Mouse (Mus musculus) liver, embryonic 11.5 days (tissue): ENCODE results near the gene Trpc4. TPM values are rescaled to one million over a fixed set of nuclear protein-coding genes. Genes with fewer than 3 reads are reported as not detected.

Source experiments
- ATAC-seq: fragments of 200-750 bp; cut with Nextera tagmentation; replicated peaks from 2 replicates; pipeline ENCODE4 v1.8.0; 2017; ENCODE audit warnings: moderate number of reproducible peaks, mild to moderate bottlenecking, moderate TSS enrichment, moderate library complexity; ENCODE audit not compliant: low FRiP score
- DNase-seq: peaks from one replicate; pipeline ENCODE4 v3.0.0-alpha.2; 2017; ENCODE audit warnings: low spot score
- H3K27ac ChIP-seq: fragments of 300-500 bp; sonication (generic); 2 replicates; pipeline ENCODE4 v1.5.1; 2014; ENCODE audit warnings: mild to moderate bottlenecking, low read depth, low read length, control low read depth
- H3K27me3 ChIP-seq: fragments of 300-500 bp; sonication (generic); replicated peaks from 2 replicates; pipeline ENCODE4 v1.6.1; 2014; ENCODE audit warnings: low read length, mixed read lengths; ENCODE audit not compliant: control insufficient read depth, insufficient read depth
- H3K36me3 ChIP-seq: fragments of 300-500 bp; sonication (generic); 2 replicates; pipeline ENCODE4 v1.6.1; 2014; ENCODE audit warnings: mild to moderate bottlenecking, low read length, moderate library complexity, mixed read lengths; ENCODE audit not compliant: control insufficient read depth, insufficient read depth
- H3K4me1 ChIP-seq: fragments of 300-500 bp; sonication (generic); replicated peaks from 2 replicates; pipeline ENCODE4 v1.6.1; 2014; ENCODE audit warnings: low read length, mixed read lengths; ENCODE audit not compliant: control insufficient read depth, insufficient read depth
- H3K4me2 ChIP-seq: fragments of 300-500 bp; sonication (generic); 2 replicates; pipeline ENCODE4 v1.6.1; 2014; ENCODE audit warnings: mild to moderate bottlenecking, control low read depth, moderate library complexity
- H3K4me3 ChIP-seq: fragments of 300-500 bp; sonication (generic); 2 replicates; pipeline ENCODE4 v1.5.1; 2014; ENCODE audit warnings: low read depth, low read length, control low read depth
- H3K9ac ChIP-seq: fragments of 300-500 bp; sonication (generic); 2 replicates; pipeline ENCODE4 v1.6.1; 2014; ENCODE audit warnings: low read depth, low read length, control low read depth
- H3K9me3 ChIP-seq: fragments of 300-500 bp; sonication (generic); 2 replicates; pipeline ENCODE4 v1.6.1; 2016; ENCODE audit warnings: low read length, inconsistent platforms, mixed read lengths; ENCODE audit not compliant: control insufficient read depth
- WGBS: fragments of 180-500 bp; shearing (Covaris S2); extraction: QIAGEN DNeasy Blood & Tissue Kit; methylation state at CpG from one replicate; pipeline ENCODE4 v1.1.7; 2014; 5-methylcytosine and 5-hydroxymethylcytosine counted together
- polyA plus RNA-seq: library from polyadenylated mRNA; unstranded; fragments of >200 nt; fragmentation: Nextera tagmentation; extraction: Ambion mirVana; gene quantifications from 2 replicates; pipeline ENCODE4 v1.2.1, GENCODE M21; 2014

Trpc4 gene
- 0.21 and 0.22 TPM in 2 replicates for polyA plus RNA-seq

DNA sequence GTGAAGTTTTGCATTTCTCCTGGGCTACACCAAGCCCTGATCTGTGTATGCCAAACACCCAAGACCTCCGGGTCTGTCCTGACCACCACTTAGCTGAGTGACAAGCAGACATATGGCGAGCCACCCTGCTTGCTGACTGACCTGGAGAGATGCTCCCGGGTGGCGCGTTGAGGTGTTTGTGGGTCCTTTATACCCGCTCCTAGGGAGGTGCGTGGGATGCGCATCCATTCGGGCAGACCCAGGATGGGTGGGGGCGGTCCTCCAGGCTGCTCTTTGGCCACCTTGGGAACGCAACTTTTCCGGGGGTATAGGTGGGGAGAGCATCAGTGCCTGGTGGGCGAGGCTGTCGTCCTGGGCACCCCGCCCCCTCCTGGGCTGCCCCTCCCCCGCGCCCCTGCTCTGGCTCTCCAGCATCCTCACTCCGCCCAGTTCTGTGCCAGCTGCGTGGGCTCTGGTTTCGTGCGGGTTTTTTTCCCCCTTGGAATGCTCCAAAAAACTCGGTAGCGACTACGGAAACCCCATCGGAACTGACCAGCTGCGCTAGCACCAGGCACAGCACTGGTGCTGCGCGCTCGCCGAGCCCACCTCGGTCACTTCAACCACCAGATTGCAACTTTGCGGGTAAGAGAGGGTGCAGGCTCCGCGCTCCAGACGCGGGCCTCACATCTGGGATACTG, at the start of gene Trpc4:
Gene Trpc4, plus strand, starts transcription at position 397 of the 677 bp plus-strand sequence.
- 3% methylated on average over 36 of the region's 36 CpGs for WGBS

DNA sequence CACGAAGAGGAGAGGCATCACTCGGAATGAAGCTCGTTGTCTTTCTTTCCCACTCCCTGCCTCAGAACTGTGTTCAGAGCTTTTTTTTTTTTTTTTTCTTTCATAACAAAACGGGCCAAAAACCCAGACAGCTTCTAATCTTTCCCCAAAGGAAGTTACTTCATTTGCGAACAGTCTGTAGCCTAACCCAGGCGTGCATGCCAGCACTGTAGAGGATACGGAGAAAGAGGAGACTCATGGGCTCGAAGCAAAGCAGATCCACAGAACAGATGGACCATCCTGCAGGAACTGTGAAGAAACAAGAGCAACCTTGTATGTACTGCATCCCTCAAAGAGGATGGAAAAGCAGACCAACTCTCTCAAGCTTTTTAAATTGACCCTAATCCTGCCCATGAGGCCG, 44.3 kb upstream of the Trpc4 start:
- Histone ChIP-seq H3K36me3 (no peaks in the 10 kb centered on the region), H3K4me2 (no peak overlapping the region), H3K4me1 (no peaks in the 10 kb centered on the region), H3K4me3 (no peak overlapping the region), H3K27me3 (no peaks in the 10 kb centered on the region), H3K27ac (no peak overlapping the region), H3K9ac (no peak overlapping the region), H3K9me3 (no peaks in the 10 kb centered on the region)
- no peak for ATAC-seq
- DNase-seq: no peak
- WGBS: 71% methylated on average over 9 of the region's 9 CpGs

More for the DNA sequence above, at the start of gene Trpc4:
- no peak for ATAC-seq
- Histone ChIP-seq H3K4me2 (peak within 1 kb of the TSS; percentile 68), H3K9me3 (no peaks in the 10 kb centered on the region), H3K27me3 (peaks cover 24% of the 10 kb centered on the region), H3K36me3 (no peaks in the 10 kb centered on the region), H3K4me1 (0 out of 2 replicates have a peak, but pooled peaks cover 2% of the 10 kb centered on the region), H3K9ac (no peak within 1 kb of the TSS), H3K27ac (no peak within 1 kb of the TSS), H3K4me3 (peak within 1 kb of the TSS; percentile 33)
- DNase-seq: peak; percentile 34

DNA sequence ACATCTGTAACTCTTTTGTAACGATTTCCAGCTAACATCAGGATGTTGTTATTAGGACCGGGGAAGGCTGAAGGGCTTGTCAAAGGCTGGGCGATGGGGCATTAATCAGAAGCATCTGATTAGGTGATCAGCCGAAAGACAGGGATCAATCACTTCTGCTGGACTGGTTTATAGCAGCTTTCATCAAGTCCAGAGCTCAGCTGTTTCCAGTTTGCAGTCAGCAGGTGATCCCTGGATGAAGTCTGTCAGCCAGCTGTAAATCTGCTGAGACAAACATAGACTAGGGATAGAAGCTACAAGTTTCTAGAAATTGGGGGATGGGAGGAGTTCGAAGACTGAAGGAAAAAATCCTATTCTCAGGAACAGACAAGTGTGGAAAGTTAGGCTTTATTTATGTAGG, 20.5 kb upstream of the Trpc4 start:
- Histone ChIP-seq H3K9me3 (no peaks in the 10 kb centered on the region), H3K4me2 (no peak overlapping the region), H3K4me3 (no peak overlapping the region), H3K9ac (no peak overlapping the region), H3K27me3 (no peaks in the 10 kb centered on the region), H3K27ac (no peak overlapping the region), H3K36me3 (no peaks in the 10 kb centered on the region), H3K4me1 (no peaks in the 10 kb centered on the region)
- DNase-seq (no peak), ATAC-seq (no peak)
- WGBS: 64% methylated on average over 5 of the region's 5 CpGs

- WGBS: 75% methylated on average over 2 of the region's 2 CpGs
- H3K4me1 ChIP-seq: no peaks in the 10 kb centered on the region
- no peak overlapping the region for H3K4me3 ChIP-seq
- H3K27me3 ChIP-seq: no peaks in the 10 kb centered on the region
- no peak overlapping the region for H3K9ac ChIP-seq
- no peaks in the 10 kb centered on the region for H3K9me3 ChIP-seq
- H3K4me2 ChIP-seq: no peak overlapping the region
- ATAC-seq (no peak), DNase-seq (no peak)
- no peaks in the 10 kb centered on the region for H3K36me3 ChIP-seq
- no peak overlapping the region for H3K27ac ChIP-seq
These were observed 14.5 kb upstream of the Trpc4 start for GRCm38 (mm10) chr3:54141376-54141775.

DNA sequence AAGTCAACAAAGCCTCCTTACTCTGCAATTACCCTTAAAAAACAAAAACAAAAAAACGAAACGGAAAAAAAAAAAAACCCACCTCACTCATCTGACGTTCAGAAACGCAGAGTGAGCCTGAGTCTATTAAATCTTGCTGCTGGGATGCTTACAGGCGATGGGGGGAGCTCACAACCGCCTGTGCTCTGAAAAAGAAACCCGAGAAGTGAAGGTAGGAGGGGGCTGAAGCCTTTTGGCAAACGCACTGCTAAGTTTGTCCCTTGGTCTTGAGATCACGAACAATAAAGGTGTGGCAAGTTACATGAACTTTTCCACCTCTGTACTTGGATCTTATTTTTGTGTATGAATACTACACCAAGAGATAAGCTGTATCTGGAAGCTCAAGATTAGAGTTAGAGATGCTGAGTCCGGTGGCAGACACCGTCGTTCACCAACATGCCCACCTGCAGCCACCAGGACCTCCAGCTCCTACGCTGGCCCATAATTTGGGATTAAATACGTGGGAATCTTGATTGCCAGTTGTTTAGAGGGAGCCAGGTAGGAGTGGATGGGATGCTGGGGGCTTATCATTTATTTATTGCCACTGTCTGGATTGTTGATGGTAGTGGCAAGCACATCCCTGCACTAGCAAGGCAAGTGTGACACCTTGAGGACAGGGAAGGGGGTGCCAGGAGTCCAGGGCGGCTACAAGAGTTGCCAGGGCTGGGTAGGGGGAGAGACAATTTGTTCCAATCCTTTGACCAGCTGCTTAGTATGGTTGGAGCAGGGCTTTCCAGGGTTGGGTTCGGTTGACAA, 794 bp upstream of the Trpc4 start:
- H3K27me3 ChIP-seq: peaks cover 24% of the 10 kb centered on the region
- no peak for ATAC-seq
- no peak overlapping the region for H3K9ac ChIP-seq
- H3K4me2 ChIP-seq: peak overlapping the region; percentile 68; the same call in 1 of the 2 replicates
- H3K9me3 ChIP-seq: no peaks in the 10 kb centered on the region
- no peak overlapping the region for H3K27ac ChIP-seq
- H3K36me3 ChIP-seq: no peaks in the 10 kb centered on the region
- WGBS: 7% methylated on average over 16 of the region's 16 CpGs
- H3K4me3 ChIP-seq: no peak overlapping the region
- peak; percentile 32 for DNase-seq
- H3K4me1 ChIP-seq: 0 out of 2 replicates have a peak, but pooled peaks cover 2% of the 10 kb centered on the region

- no peak overlapping the region for H3K9ac ChIP-seq
- WGBS: 1% methylated on average over 28 of the region's 28 CpGs
These were observed 623 bp downstream of the Trpc4 start for GRCm38 (mm10) chr3:54156316-54157000.

GRCm38 (mm10) chr3:54170701-54171100, 14.9 kb downstream of the Trpc4 start:
- DNase-seq: no peak
- Histone ChIP-seq H3K9me3 (no peaks in the 10 kb centered on the region), H3K27me3 (no peaks in the 10 kb centered on the region), H3K27ac (no peak overlapping the region), H3K36me3 (no peaks in the 10 kb centered on the region), H3K4me1 (no peaks in the 10 kb centered on the region), H3K4me2 (no peak overlapping the region), H3K4me3 (no peak overlapping the region), H3K9ac (no peak overlapping the region)
- no peak for ATAC-seq

More at GRCm38 (mm10) chr3:54156316-54157000, 623 bp downstream of the Trpc4 start:
- DNase-seq (no peak), ATAC-seq (no peak)
- Histone ChIP-seq H3K4me3 (peak overlapping the region; percentile 33), H3K4me1 (0 out of 2 replicates have a peak, but pooled peaks cover 2% of the 10 kb centered on the region), H3K27me3 (peaks cover 24% of the 10 kb centered on the region), H3K4me2 (peak overlapping the region; percentile 68), H3K27ac (no peak overlapping the region), H3K36me3 (no peaks in the 10 kb centered on the region), H3K9me3 (no peaks in the 10 kb centered on the region)

DNA sequence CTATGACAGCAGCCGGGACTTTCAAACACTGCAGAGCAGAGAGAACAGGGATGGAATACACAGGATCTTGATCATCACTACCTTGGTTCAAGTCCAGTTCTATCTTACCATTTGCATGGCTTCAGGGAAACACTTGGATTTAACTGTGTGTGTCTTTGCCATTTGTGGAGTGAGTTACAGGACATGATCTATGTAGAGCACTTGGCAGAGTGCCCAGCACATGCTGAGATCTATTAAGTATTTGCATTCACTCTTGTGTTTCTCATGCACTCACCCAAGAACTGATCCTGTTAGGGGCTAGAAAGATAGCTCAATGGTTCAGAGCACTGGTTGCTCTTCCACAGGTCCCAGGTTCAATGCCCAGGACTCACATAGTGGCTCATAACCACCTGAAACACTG, 21.5 kb downstream of the Trpc4 start:
- H3K4me2 ChIP-seq: no peak overlapping the region

More for the DNA sequence above, 21.5 kb downstream of the Trpc4 start:
- Histone ChIP-seq H3K4me1 (no peaks in the 10 kb centered on the region), H3K9ac (no peak overlapping the region), H3K27ac (no peak overlapping the region), H3K36me3 (no peaks in the 10 kb centered on the region), H3K9me3 (no peaks in the 10 kb centered on the region), H3K4me3 (no peak overlapping the region), H3K27me3 (no peaks in the 10 kb centered on the region)
- DNase-seq (no peak), ATAC-seq (no peak)
- WGBS: 94% methylated on average over 1 of the region's 1 CpGs
